Mouse (Mus musculus) liver, embryonic 12.5 days (tissue): Measurements from ENCODE around the gene D16Ertd472e. TPM values are rescaled to one million over a fixed set of nuclear protein-coding genes. Genes with fewer than 3 reads are reported as not detected.
A peak's percentile ranks its signal among the peaks of the same experiment; 100 is the strongest.

ENCODE experiments used
- ATAC-seq: fragments of 200-750 bp; cut with Nextera tagmentation; 2 replicates; pipeline ENCODE4 v1.8.0; 2017; ENCODE audit warnings: moderate number of reproducible peaks, mild to moderate bottlenecking, moderate library complexity
- H3K27ac ChIP-seq: fragments of 300-500 bp; sonication (generic); 2 replicates; pipeline ENCODE4 v1.5.1; 2016; ENCODE audit warnings: mild to moderate bottlenecking
- H3K27me3 ChIP-seq: fragments of 300-500 bp; sonication (generic); replicated peaks from 2 replicates; pipeline ENCODE4 v1.6.1; 2016; ENCODE audit warnings: mild to moderate bottlenecking, moderate library complexity
- H3K36me3 ChIP-seq: fragments of 300-500 bp; sonication (generic); 2 replicates; pipeline ENCODE4 v1.6.1; 2016; ENCODE audit warnings: mild to moderate bottlenecking, moderate library complexity
- H3K4me1 ChIP-seq: fragments of 300-500 bp; sonication (generic); 2 replicates; pipeline ENCODE4 v1.6.1; 2016
- H3K4me2 ChIP-seq: fragments of 300-500 bp; sonication (generic); 2 replicates; pipeline ENCODE4 v1.6.1; 2016; ENCODE audit warnings: mild to moderate bottlenecking, moderate library complexity
- H3K4me3 ChIP-seq: fragments of 300-500 bp; sonication (generic); 2 replicates; pipeline ENCODE4 v1.5.1; 2016; ENCODE audit warnings: mild to moderate bottlenecking, moderate library complexity
- H3K9ac ChIP-seq: fragments of 300-500 bp; sonication (generic); 2 replicates; pipeline ENCODE4 v1.6.1; 2016; ENCODE audit warnings: mild to moderate bottlenecking, moderate library complexity
- H3K9me3 ChIP-seq: fragments of 300-500 bp; sonication (generic); replicated peaks from 2 replicates; pipeline ENCODE4 v1.6.1; 2016; ENCODE audit warnings: mild to moderate bottlenecking, moderate library complexity
- WGBS: fragments of 180-500 bp; shearing (Covaris S2); methylation state at CpG from one replicate; pipeline ENCODE4 v1.1.7; 2016; ENCODE audit not compliant: insufficient replicate concordance; 5-methylcytosine and 5-hydroxymethylcytosine counted together
- polyA plus RNA-seq: library from polyadenylated mRNA; unstranded; fragments of >200 nt; fragmentation: Nextera tagmentation; extraction: Ambion mirVana; gene quantifications from 2 replicates; pipeline ENCODE4 v1.2.1, GENCODE M21; 2016

The D16Ertd472e gene
- polyA plus RNA-seq, 1 experiment from 2014 or later: 8.4 TPM

DNA sequence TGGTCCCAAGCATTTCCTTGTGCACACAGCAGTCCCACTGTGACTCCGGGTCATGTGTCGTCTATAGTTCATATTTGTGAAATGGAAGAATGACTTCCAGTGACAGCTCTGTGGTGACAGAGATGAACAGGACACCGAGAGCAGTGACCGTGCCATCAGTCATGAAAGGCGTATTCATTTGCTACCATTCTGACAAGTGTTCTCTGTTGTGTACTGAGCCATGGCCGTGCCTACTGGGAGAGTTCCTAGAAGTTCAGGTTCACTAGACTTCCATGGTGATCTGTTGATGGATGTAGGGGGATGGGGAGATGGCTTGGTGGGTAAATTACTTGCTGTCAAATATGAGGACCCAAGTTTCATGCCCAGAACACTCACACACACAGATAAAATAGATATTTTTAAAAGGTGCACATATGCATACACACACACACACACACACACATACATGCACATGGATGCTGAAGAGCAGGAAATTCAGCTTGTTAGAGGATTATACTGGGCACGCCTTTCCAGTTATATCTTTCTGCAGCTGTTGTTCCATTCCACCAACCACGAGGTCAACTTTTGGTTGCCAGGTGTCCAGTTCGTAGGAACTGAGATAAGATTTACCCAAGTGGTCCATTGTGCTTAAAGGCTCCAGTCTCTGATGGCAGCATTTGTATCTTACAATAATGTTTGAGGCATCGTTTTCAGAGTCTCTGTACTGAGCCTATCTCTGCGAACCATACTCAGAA is 9.3 kb upstream of the D16Ertd472e start:
- no peak overlapping the region for H3K27ac ChIP-seq
- ATAC-seq: no peak
- H3K27me3 ChIP-seq: no peaks in the 10 kb centered on the region
- H3K4me3 ChIP-seq: no peak overlapping the region
- WGBS: 71% methylated on average over 11 of the region's 11 CpGs
- H3K4me1 ChIP-seq: no peaks in the 10 kb centered on the region
- H3K36me3 ChIP-seq: no peaks in the 10 kb centered on the region
- H3K4me2 ChIP-seq: no peak overlapping the region
- no peaks in the 10 kb centered on the region for H3K9me3 ChIP-seq
- no peak overlapping the region for H3K9ac ChIP-seq

DNA sequence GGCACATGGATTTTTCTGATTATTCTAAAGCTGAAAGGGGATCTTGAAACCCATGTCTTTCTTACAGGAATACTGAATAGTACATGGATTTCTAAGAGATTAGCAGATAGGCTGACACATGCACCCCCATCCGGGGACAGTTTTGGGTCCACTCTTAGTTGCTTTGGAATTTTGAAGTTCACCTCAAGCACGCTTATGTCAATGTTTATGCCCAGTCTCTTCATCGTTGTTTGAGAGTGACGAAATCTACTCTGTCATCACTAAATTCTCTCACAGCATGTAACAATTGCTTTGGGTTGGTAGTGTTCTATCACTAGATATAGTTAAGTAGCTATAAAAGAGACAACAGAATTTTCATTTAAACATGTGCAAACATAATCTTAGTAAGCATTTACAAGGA is 8.7 kb upstream of the D16Ertd472e start:
- no peak overlapping the region for H3K4me3 ChIP-seq
- H3K27ac ChIP-seq: no peak overlapping the region
- no peak overlapping the region for H3K4me2 ChIP-seq
- no peak for ATAC-seq
- WGBS: 68% methylated on average over 4 of the region's 4 CpGs
- H3K9ac ChIP-seq: no peak overlapping the region
- no peaks in the 10 kb centered on the region for H3K4me1 ChIP-seq
- H3K27me3 ChIP-seq: no peaks in the 10 kb centered on the region
- no peaks in the 10 kb centered on the region for H3K36me3 ChIP-seq
- no peaks in the 10 kb centered on the region for H3K9me3 ChIP-seq

- WGBS: 65% methylated on average over 4 of the region's 4 CpGs
- Histone ChIP-seq H3K36me3 (no peaks in the 10 kb centered on the region), H3K4me1 (no peaks in the 10 kb centered on the region), H3K27ac (no peak overlapping the region), H3K4me3 (no peak overlapping the region), H3K9ac (no peak overlapping the region), H3K9me3 (no peaks in the 10 kb centered on the region), H3K27me3 (no peaks in the 10 kb centered on the region), H3K4me2 (no peak overlapping the region)
- no peak for ATAC-seq
These were observed 7.5 kb upstream of the D16Ertd472e start for GRCm38 (mm10) chr16:78583968-78584367.

GRCm38 (mm10) chr16:78580387-78580786 is 3.9 kb upstream of the D16Ertd472e start:
- Histone ChIP-seq H3K36me3 (no peaks in the 10 kb centered on the region), H3K27ac (no peak overlapping the region), H3K4me1 (0 out of 2 replicates have a peak, but pooled peaks cover 10% of the 10 kb centered on the region), H3K9ac (no peak overlapping the region), H3K4me2 (no peak overlapping the region), H3K4me3 (no peak overlapping the region), H3K9me3 (no peaks in the 10 kb centered on the region), H3K27me3 (no peaks in the 10 kb centered on the region)
- no peak for ATAC-seq
- 76% methylated on average over 7 of the region's 7 CpGs for WGBS

DNA sequence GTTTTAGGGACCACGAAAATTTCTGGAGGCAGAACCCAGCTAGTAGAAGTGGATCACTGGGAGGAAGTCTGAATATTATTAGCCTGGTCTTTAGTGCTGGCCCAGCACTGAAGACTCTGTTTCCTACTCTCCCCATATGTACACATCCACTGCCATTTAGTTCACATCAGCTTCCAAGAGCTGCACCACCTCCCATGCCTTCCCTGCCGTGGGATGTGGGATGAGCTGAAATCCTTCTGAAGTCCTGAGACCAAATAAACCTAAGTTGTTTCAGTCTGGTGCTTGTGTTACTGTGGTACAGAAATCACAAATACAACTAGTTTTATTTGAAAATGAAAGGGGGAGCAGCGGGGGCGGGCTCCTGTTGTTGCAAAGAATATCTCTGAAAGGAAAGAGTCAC is 2.9 kb upstream of the D16Ertd472e start:
- ATAC-seq: no peak
- 72% methylated on average over 4 of the region's 4 CpGs for WGBS
- Histone ChIP-seq H3K4me3 (no peak overlapping the region), H3K27ac (no peak overlapping the region), H3K27me3 (no peaks in the 10 kb centered on the region), H3K9me3 (no peaks in the 10 kb centered on the region), H3K36me3 (no peaks in the 10 kb centered on the region), H3K4me2 (no peak overlapping the region), H3K4me1 (peaks cover 15% of the 10 kb centered on the region), H3K9ac (no peak overlapping the region)

DNA sequence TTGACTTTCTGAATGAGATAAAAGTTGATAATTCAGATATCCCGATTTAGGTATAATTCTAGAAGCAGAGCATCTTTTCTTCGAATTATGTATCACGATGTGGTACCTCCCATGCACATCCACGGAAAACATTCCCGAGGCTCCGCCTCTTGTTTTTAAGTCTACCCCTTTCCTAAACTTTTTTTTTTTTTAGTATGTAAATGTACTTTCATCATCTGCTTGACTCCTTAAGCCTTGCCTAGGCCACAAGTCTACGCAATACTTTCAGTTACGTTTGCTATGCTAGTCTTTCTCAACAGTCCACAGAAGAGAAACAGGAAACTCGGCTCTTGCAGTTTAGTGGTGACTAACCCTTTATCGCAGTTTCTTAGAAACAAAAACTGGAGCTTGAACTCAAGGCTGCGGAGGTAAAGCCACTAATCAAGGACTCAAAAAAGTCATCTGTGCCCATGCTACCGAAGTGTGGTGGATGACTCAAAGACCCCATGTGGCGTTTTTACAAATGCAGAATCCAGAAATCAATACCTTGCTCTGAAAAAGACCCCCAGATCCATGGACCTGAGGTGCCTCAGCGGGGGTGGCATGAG is 670 bp upstream of the D16Ertd472e start:
- peak overlapping the region; percentile 74; the same call in 1 of the 2 replicates for H3K9ac ChIP-seq
- H3K4me2 ChIP-seq: peak overlapping the region; percentile 85
- peak overlapping the region; percentile 78; the same call in 1 of the 2 replicates for H3K27ac ChIP-seq
- WGBS: 9% methylated on average over 14 of the region's 14 CpGs
- peaks cover 4% of the 10 kb centered on the region for H3K36me3 ChIP-seq
- peak; percentile 14; the same call in 1 of the 2 replicates for ATAC-seq
- H3K9me3 ChIP-seq: no peaks in the 10 kb centered on the region
- peaks cover 24% of the 10 kb centered on the region for H3K4me1 ChIP-seq
- H3K4me3 ChIP-seq: peak overlapping the region; percentile 73
- H3K27me3 ChIP-seq: no peaks in the 10 kb centered on the region

DNA sequence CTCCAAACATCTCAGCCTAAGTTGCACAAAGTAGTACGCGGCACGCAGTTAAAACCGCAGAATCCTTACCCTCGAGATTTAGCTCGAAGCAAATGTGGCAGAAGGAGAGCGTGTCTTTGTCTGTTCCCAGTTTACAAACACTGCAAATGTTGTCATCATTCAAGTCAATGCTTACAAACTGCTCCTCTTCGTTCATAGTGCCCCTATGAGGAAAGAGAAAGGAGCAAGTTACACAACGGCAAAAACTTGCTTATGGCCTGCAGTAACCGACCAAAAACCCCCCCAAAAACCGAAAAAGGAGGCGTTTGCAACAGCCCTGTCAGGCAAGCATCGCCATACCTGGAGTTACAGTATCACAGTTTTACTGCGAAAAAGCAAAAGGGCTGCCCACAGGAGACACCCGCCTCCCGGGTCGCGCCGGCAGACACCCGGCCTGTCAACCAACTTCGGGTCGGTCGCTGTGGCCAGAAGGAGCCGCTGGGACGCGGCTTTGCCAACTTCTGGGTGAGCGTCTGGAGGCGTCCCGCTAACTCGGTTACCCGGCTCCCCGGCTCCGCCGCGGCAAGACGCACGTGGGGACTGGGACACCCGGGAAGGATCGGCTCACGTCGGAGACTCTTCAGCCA is 543 bp downstream of the D16Ertd472e start:
- Histone ChIP-seq H3K27me3 (no peaks in the 10 kb centered on the region), H3K36me3 (peaks cover 4% of the 10 kb centered on the region), H3K4me3 (peak overlapping the region; percentile 73), H3K9ac (peak overlapping the region; percentile 74), H3K4me1 (peaks cover 24% of the 10 kb centered on the region), H3K4me2 (peak overlapping the region; percentile 85), H3K27ac (peak overlapping the region; percentile 78), H3K9me3 (no peaks in the 10 kb centered on the region)
- under 1% methylated on average over 41 of the region's 41 CpGs for WGBS
- peak; percentile 54; the same call in 1 of the 2 replicates for ATAC-seq

GRCm38 (mm10) chr16:78575190-78575851 is 1.2 kb downstream of the D16Ertd472e start:
- Histone ChIP-seq H3K9ac (peak overlapping the region; percentile 74), H3K4me2 (peak overlapping the region; percentile 85)

GRCm38 (mm10) chr16:78574241-78574640 is 2.3 kb downstream of the D16Ertd472e start:
- H3K36me3 ChIP-seq: peaks cover 4% of the 10 kb centered on the region
- no peak overlapping the region for H3K9ac ChIP-seq
- H3K9me3 ChIP-seq: no peaks in the 10 kb centered on the region
- H3K4me3 ChIP-seq: no peak overlapping the region
- H3K27me3 ChIP-seq: no peaks in the 10 kb centered on the region
- peaks cover 24% of the 10 kb centered on the region for H3K4me1 ChIP-seq
- H3K4me2 ChIP-seq: peak overlapping the region; percentile 85
- H3K27ac ChIP-seq: no peak overlapping the region
- ATAC-seq: no peak
- 78% methylated on average over 6 of the region's 6 CpGs for WGBS

More at GRCm38 (mm10) chr16:78575190-78575851, 1.2 kb downstream of the D16Ertd472e start:
- H3K36me3 ChIP-seq: peaks cover 4% of the 10 kb centered on the region
- H3K4me1 ChIP-seq: peaks cover 24% of the 10 kb centered on the region
- no peaks in the 10 kb centered on the region for H3K9me3 ChIP-seq
- H3K27ac ChIP-seq: peak overlapping the region; percentile 78; the same call in 1 of the 2 replicates
- ATAC-seq: no peak
- H3K27me3 ChIP-seq: no peaks in the 10 kb centered on the region
- 25% methylated on average over 4 of the region's 4 CpGs for WGBS
- peak overlapping the region; percentile 73 for H3K4me3 ChIP-seq

DNA sequence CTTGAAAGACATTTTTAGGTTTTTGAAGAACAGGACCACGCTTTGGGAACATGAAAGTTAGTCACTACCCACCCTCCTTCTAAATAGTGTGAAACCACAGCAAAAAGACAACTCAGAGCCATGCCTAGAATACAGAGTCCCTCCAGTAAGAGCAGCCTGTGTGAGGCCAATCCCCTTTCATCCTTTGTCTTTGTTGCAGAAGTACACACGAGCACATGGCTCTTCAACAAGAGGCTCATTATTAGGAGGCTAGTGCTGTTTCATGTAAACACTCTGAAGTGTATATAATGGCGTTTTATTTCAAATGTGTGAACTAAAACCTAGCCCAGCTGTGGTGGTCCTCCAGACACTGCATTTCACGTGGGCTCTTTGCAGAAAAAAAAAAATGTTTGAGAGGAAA is 3.5 kb downstream of the D16Ertd472e start:
- Histone ChIP-seq H3K27me3 (no peaks in the 10 kb centered on the region), H3K4me3 (no peak overlapping the region), H3K9ac (no peak overlapping the region), H3K9me3 (no peaks in the 10 kb centered on the region), H3K4me2 (no peak overlapping the region), H3K4me1 (peaks cover 24% of the 10 kb centered on the region), H3K36me3 (peaks cover 4% of the 10 kb centered on the region), H3K27ac (no peak overlapping the region)
- 61% methylated on average over 4 of the region's 4 CpGs for WGBS
- ATAC-seq: no peak

DNA sequence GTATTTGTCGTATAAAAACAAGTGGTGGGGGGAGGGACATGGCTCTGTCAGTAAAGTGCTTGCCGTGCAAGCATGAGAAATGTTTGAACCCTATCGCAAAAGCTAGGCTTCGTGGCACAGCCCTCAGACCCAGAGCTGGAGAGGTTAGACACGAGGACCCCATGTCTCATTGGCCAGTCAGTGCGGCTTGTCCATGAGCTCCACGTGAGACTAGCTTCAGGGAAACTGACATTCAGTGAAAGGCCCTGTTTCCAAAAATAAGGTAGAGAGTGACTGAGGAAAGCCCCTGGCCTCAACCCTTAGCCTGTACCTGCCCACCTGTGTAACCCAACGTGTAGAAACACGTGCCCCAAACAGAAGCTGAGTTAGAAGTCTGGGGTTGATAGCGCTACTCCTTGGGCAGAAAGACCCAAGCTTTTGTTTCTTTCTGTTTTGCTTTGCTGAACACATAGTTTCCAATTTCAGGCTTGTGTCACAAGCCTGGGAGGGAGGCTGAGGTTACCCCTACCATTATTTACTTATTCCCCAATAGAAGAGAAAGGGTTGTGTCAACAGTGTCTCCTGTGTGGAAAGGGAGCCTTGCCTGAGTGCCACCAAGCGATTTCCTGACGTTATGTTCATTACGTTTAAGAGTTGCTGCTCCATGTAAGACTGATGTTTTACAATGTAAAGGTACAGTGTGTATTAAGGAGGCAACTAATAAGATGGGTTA is 12.2 kb downstream of the D16Ertd472e start:
- no peak overlapping the region for H3K9ac ChIP-seq
- peak overlapping the region; percentile 25; the same call in 1 of the 2 replicates for H3K27ac ChIP-seq
- no peaks in the 10 kb centered on the region for H3K27me3 ChIP-seq
- peak; percentile 48 for ATAC-seq
- peak overlapping the region; percentile 43 for H3K4me2 ChIP-seq
- WGBS: 63% methylated on average over 13 of the region's 13 CpGs
- peaks cover 31% of the 10 kb centered on the region for H3K4me1 ChIP-seq
- no peak overlapping the region for H3K4me3 ChIP-seq
- peaks cover 20% of the 10 kb centered on the region; the same call in 1 of the 2 replicates for H3K36me3 ChIP-seq
- no peaks in the 10 kb centered on the region for H3K9me3 ChIP-seq
